Mouse (Mus musculus) liver, embryonic 16.5 days (tissue): ENCODE data around the gene Bpifb5. TPM values are rescaled to one million over a fixed set of nuclear protein-coding genes. Genes with fewer than 3 reads are reported as not detected.

Experiments used
- ATAC-seq: fragments of 200-750 bp; cut with Nextera tagmentation; 2 replicates; pipeline ENCODE4 v1.8.0; 2017; ENCODE audit warnings: low read depth, mild to moderate bottlenecking, moderate number of reproducible peaks, moderate library complexity
- H3K27ac ChIP-seq: fragments of 300-500 bp; sonication (generic); 2 replicates; pipeline ENCODE4 v1.5.1; 2014; ENCODE audit warnings: mild to moderate bottlenecking, low read length
- H3K27me3 ChIP-seq: fragments of 300-500 bp; sonication (generic); 2 replicates; pipeline ENCODE4 v1.6.1; 2014; ENCODE audit warnings: low read depth, low read length, mixed read lengths; ENCODE audit not compliant: control insufficient read depth, insufficient read depth
- H3K36me3 ChIP-seq: fragments of 300-500 bp; sonication (generic); 2 replicates; pipeline ENCODE4 v1.6.1; 2014; ENCODE audit warnings: mild to moderate bottlenecking; ENCODE audit not compliant: control insufficient read depth, insufficient read depth
- H3K4me1 ChIP-seq: fragments of 300-500 bp; sonication (generic); 2 replicates; pipeline ENCODE4 v1.6.1; 2014; ENCODE audit warnings: low read depth, low read length, mixed read lengths; ENCODE audit not compliant: control insufficient read depth
- H3K4me2 ChIP-seq: fragments of 300-500 bp; sonication (generic); 2 replicates; pipeline ENCODE4 v1.6.1; 2014; ENCODE audit warnings: low read depth, low read length, mixed read lengths
- H3K4me3 ChIP-seq: fragments of 300-500 bp; sonication (generic); 2 replicates; pipeline ENCODE4 v1.5.1; 2014; ENCODE audit warnings: low read depth, mild to moderate bottlenecking, low read length
- H3K9ac ChIP-seq: fragments of 300-500 bp; sonication (generic); 2 replicates; pipeline ENCODE4 v1.6.1; 2014; ENCODE audit warnings: low read depth, low read length
- H3K9me3 ChIP-seq: fragments of 300-500 bp; sonication (generic); replicated peaks from 2 replicates; pipeline ENCODE4 v1.6.1; 2016; ENCODE audit warnings: low read length; ENCODE audit not compliant: control insufficient read depth
- WGBS: fragments of 180-500 bp; shearing (Covaris S2); extraction: QIAGEN DNeasy Blood & Tissue Kit; methylation state at CpG from one replicate; pipeline ENCODE4 v1.1.7; 2014; ENCODE audit not compliant: insufficient replicate concordance; 5-methylcytosine and 5-hydroxymethylcytosine counted together
- polyA plus RNA-seq: library from polyadenylated mRNA; unstranded; fragments of >200 nt; fragmentation: Nextera tagmentation; extraction: Ambion mirVana; gene quantifications from 2 replicates; pipeline ENCODE4 v1.2.1, GENCODE M21; 2015

Gene Bpifb5
- polyA plus RNA-seq, 1 experiment from 2014 or later, result not detected

GRCm38 (mm10) chr2:154193071-154193470, 30.5 kb upstream of the Bpifb5 start:
- Histone ChIP-seq H3K9ac (no peak overlapping the region), H3K4me1 (no peaks in the 10 kb centered on the region), H3K4me3 (no peak overlapping the region), H3K27me3 (no peaks in the 10 kb centered on the region), H3K4me2 (no peak overlapping the region), H3K27ac (no peak overlapping the region), H3K9me3 (no peaks in the 10 kb centered on the region), H3K36me3 (no peaks in the 10 kb centered on the region)
- ATAC-seq, result no peak
- WGBS, result 67% methylated on average over 4 of the region's 4 CpGs

DNA sequence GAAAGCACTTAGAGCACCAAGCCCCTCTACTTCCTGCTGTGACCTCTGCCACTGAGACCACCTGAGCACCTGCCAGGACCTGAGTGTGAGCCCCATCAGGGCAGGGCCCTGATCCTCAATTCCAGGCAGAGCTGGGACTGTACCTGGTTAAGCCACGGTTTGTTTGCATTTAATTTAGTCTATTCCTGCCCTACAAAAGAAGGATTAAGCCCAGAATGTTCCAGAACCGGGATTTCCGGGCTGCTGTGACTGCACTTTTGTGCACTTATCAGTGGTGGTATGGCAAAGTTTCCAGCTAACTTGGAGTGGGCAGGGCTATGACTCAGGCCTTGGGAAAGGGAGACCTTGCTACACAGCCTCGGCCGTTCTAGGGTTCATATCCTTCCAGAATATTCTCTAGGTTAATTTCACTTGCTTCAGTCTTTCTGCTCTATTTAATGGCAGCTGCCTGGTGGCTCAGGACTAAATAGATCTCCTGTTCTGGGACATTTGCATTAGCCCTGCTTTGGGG, 29.5 kb upstream of the Bpifb5 start:
- no peaks in the 10 kb centered on the region for H3K36me3 ChIP-seq
- no peak for ATAC-seq
- H3K27ac ChIP-seq, result no peak overlapping the region
- no peaks in the 10 kb centered on the region for H3K9me3 ChIP-seq
- WGBS, result 53% methylated on average over 5 of the region's 5 CpGs
- no peak overlapping the region for H3K9ac ChIP-seq
- H3K27me3 ChIP-seq, result no peaks in the 10 kb centered on the region
- H3K4me1 ChIP-seq, result no peaks in the 10 kb centered on the region
- H3K4me3 ChIP-seq, result no peak overlapping the region
- H3K4me2 ChIP-seq, result no peak overlapping the region

- Histone ChIP-seq H3K4me3 (no peak overlapping the region), H3K27ac (no peak overlapping the region), H3K4me2 (no peak overlapping the region), H3K36me3 (no peaks in the 10 kb centered on the region), H3K4me1 (no peaks in the 10 kb centered on the region), H3K9me3 (no peaks in the 10 kb centered on the region), H3K27me3 (no peaks in the 10 kb centered on the region), H3K9ac (no peak overlapping the region)
- no peak for ATAC-seq
- WGBS, result 64% methylated on average over 9 of the region's 9 CpGs
Measured at GRCm38 (mm10) chr2:154197036-154197435, 26.5 kb upstream of the Bpifb5 start.

- Histone ChIP-seq H3K4me1 (no peaks in the 10 kb centered on the region), H3K4me3 (no peak overlapping the region), H3K27me3 (no peaks in the 10 kb centered on the region), H3K27ac (no peak overlapping the region), H3K36me3 (no peaks in the 10 kb centered on the region), H3K4me2 (no peak overlapping the region), H3K9me3 (no peaks in the 10 kb centered on the region), H3K9ac (no peak overlapping the region)
- 61% methylated on average over 4 of the region's 4 CpGs for WGBS
- no peak for ATAC-seq
Measured at GRCm38 (mm10) chr2:154204630-154205029, 18.9 kb upstream of the Bpifb5 start.

DNA sequence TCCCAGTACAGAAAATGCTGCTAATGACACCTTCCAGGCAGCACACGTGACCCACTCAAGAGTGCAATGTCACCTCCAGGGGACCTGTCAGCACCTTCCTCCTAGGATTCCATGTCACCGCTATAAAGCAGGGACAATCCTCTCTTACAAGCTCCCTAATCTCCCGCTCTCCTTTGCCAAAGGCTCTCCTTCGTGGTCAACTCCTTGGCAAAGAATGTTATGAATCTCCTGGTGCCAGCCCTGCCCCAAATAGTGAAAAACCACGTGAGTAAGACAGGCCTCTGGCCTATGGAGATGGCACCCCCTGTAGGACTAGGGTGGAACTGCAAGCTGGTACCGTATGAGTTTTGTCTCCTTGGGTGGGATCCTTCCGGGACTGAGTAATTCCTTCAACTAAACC, 16.6 kb upstream of the Bpifb5 start:
- Histone ChIP-seq H3K9me3 (no peaks in the 10 kb centered on the region), H3K36me3 (no peaks in the 10 kb centered on the region), H3K4me2 (no peak overlapping the region), H3K9ac (no peak overlapping the region), H3K27ac (no peak overlapping the region), H3K4me3 (no peak overlapping the region), H3K27me3 (no peaks in the 10 kb centered on the region), H3K4me1 (no peaks in the 10 kb centered on the region)
- WGBS, result 47% methylated on average over 7 of the region's 7 CpGs
- no peak for ATAC-seq

GRCm38 (mm10) chr2:154209112-154209511, 14.4 kb upstream of the Bpifb5 start:
- Histone ChIP-seq H3K4me2 (no peak overlapping the region), H3K9me3 (no peaks in the 10 kb centered on the region), H3K9ac (no peak overlapping the region), H3K27me3 (no peaks in the 10 kb centered on the region), H3K4me1 (no peaks in the 10 kb centered on the region), H3K27ac (no peak overlapping the region), H3K36me3 (no peaks in the 10 kb centered on the region), H3K4me3 (no peak overlapping the region)
- ATAC-seq, result no peak
- WGBS, result 13% methylated on average over 3 of the region's 3 CpGs

DNA sequence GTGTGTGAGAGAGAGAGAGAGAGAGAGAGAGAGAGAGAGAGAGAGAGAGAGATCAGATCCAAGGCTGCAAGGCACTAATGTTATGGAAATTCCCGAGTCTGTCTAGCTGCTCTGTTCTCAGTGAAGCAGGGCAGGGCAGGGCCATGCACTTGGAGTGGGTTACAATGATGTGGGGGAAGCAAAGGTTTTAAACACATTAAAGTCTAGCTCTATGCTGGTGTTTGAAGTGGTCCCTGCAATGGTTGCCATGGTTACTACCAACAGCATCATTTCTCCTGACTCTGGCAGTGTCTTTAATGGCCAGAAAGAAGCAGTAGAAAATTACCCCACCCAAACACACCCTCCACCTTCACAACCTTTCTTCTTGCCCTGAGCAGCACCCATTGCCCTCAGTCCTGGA, 12.4 kb upstream of the Bpifb5 start:
- no peak for ATAC-seq
- WGBS, result 67% methylated on average over 1 of the region's 1 CpGs
- Histone ChIP-seq H3K9me3 (no peaks in the 10 kb centered on the region), H3K4me3 (no peak overlapping the region), H3K27ac (no peak overlapping the region), H3K27me3 (no peaks in the 10 kb centered on the region), H3K4me2 (no peak overlapping the region), H3K4me1 (no peaks in the 10 kb centered on the region), H3K9ac (no peak overlapping the region), H3K36me3 (no peaks in the 10 kb centered on the region)

- Histone ChIP-seq H3K9me3 (no peaks in the 10 kb centered on the region), H3K4me2 (no peak overlapping the region), H3K9ac (no peak overlapping the region), H3K4me1 (no peaks in the 10 kb centered on the region), H3K36me3 (no peaks in the 10 kb centered on the region), H3K27me3 (no peaks in the 10 kb centered on the region), H3K4me3 (no peak overlapping the region), H3K27ac (no peak overlapping the region)
- 74% methylated on average over 4 of the region's 4 CpGs for WGBS
- ATAC-seq, result no peak
Measured at GRCm38 (mm10) chr2:154211881-154212280, 11.7 kb upstream of the Bpifb5 start.

GRCm38 (mm10) chr2:154215191-154215590, 8.4 kb upstream of the Bpifb5 start:
- Histone ChIP-seq H3K4me2 (no peak overlapping the region), H3K9me3 (no peaks in the 10 kb centered on the region), H3K4me1 (no peaks in the 10 kb centered on the region), H3K9ac (no peak overlapping the region), H3K4me3 (no peak overlapping the region), H3K27me3 (no peaks in the 10 kb centered on the region), H3K27ac (no peak overlapping the region), H3K36me3 (no peaks in the 10 kb centered on the region)
- no peak for ATAC-seq
- 8% methylated on average over 5 of the region's 5 CpGs for WGBS
